Mouse (Mus musculus) forebrain, postnatal 0 days (tissue): ENCODE measurements around the gene Fgf8. TPM values are rescaled to one million over a fixed set of nuclear protein-coding genes. Genes with fewer than 3 reads are reported as not detected.
A peak's percentile ranks its signal among the peaks of the same experiment; 100 is the strongest.

Source experiments
- ATAC-seq: fragments of 200-750 bp; cut with Nextera tagmentation; 2 replicates; pipeline ENCODE4 v1.8.0; 2017; ENCODE audit warnings: mild to moderate bottlenecking, moderate library complexity
- DNase-seq: peaks from one replicate; pipeline ENCODE4 v3.0.0-alpha.2; 2015
- H3K27ac ChIP-seq: fragments of 300-500 bp; sonication (generic); 2 replicates; pipeline ENCODE4 v1.5.1; 2014; ENCODE audit warnings: low read depth, mild to moderate bottlenecking, antibody characterized with exemption, low read length, moderate library complexity, mixed read lengths
- H3K27me3 ChIP-seq: fragments of 300-500 bp; sonication (generic); 2 replicates; pipeline ENCODE4 v1.6.1; 2014; ENCODE audit warnings: mild to moderate bottlenecking, low read length, mixed read lengths; ENCODE audit not compliant: insufficient read depth
- H3K36me3 ChIP-seq: fragments of 300-500 bp; sonication (generic); 2 replicates; pipeline ENCODE4 v1.6.1; 2014; ENCODE audit warnings: mild to moderate bottlenecking, moderate library complexity; ENCODE audit not compliant: insufficient read depth
- H3K4me1 ChIP-seq: fragments of 300-500 bp; sonication (generic); 2 replicates; pipeline ENCODE4 v1.6.1; 2014; ENCODE audit warnings: antibody characterized with exemption; ENCODE audit not compliant: insufficient read depth
- H3K4me2 ChIP-seq: fragments of 300-500 bp; sonication (generic); 2 replicates; pipeline ENCODE4 v1.6.1; 2014; ENCODE audit warnings: low read depth, mild to moderate bottlenecking, moderate library complexity
- H3K4me3 ChIP-seq: fragments of 300-500 bp; sonication (generic); 2 replicates; pipeline ENCODE4 v1.5.1; 2014; ENCODE audit warnings: low read depth, low read length, mixed read lengths
- H3K9ac ChIP-seq: fragments of 300-500 bp; sonication (generic); 2 replicates; pipeline ENCODE4 v1.6.1; 2014; ENCODE audit warnings: mild to moderate bottlenecking
- H3K9me3 ChIP-seq: fragments of 300-500 bp; sonication (generic); 2 replicates; pipeline ENCODE4 v1.6.1; 2016; ENCODE audit warnings: low read length
- CTCF ChIP-seq: sonication (generic); IDR thresholded peaks from 2 replicates; pipeline ENCODE4 v1.5.1; 2016; ENCODE audit warnings: antibody characterized with exemption, control low read depth, low read depth
- whole genome bisulfite sequencing: fragments of 180-500 bp; shearing (Covaris S2); extraction: QIAGEN DNeasy Blood & Tissue Kit; methylation state at CpG from one replicate; pipeline ENCODE4 v1.1.7; 2014; 5-methylcytosine and 5-hydroxymethylcytosine counted together
- polyA plus RNA-seq: library from polyadenylated mRNA; unstranded; fragments of >200 nt; fragmentation: Nextera tagmentation; extraction: Ambion mirVana; gene quantifications from 2 replicates; pipeline ENCODE4 v1.2.1, GENCODE M21; 2015
- total RNA-seq: library from RNA; depleted of rRNA; stranded (reverse); fragments of >200 nt; gene quantifications from 2 replicates; pipeline ENCODE4 v1.2.3, GENCODE M21; 2014

Fgf8 gene
- total and polyA plus RNA-seq, 2 experiments from 2014 or later: 0.24 to 1.00 TPM

DNA sequence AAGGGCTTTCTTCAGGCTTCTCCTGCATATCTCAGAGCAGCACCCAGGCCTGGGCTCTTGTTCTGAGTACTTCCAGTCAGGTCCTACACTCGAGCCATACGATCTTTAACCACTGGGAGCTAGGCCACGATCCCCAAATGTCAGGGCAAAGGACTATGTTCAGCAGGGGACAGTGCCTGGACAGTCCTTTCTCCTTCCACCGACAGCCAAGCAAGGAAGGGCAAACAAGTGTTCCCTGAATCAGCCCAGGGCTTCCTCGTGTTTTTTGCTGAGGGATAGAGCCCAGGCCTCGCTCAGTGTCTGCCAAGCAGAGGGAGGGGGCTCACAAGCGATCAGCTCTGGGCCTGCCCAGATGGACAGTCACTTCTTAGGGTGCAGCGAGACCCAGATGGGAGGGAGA is 12.7 kb downstream of the Fgf8 start:
- peaks cover 8% of the 10 kb centered on the region; the same call in 1 of the 2 replicates for H3K27me3 ChIP-seq
- H3K4me1 ChIP-seq: no peaks in the 10 kb centered on the region
- 63% methylated on average over 8 of the region's 8 CpGs for WGBS
- DNase-seq (no peak), ATAC-seq (no peak; the same call in 1 of the 2 replicates)
- H3K9me3 ChIP-seq: no peaks in the 10 kb centered on the region
- H3K4me2 ChIP-seq: no peak overlapping the region
- H3K36me3 ChIP-seq: no peaks in the 10 kb centered on the region
- H3K4me3 ChIP-seq: no peak overlapping the region
- no peak overlapping the region for H3K27ac ChIP-seq
- H3K9ac ChIP-seq: no peak overlapping the region
- TF ChIP-seq CTCF: no peak

DNA sequence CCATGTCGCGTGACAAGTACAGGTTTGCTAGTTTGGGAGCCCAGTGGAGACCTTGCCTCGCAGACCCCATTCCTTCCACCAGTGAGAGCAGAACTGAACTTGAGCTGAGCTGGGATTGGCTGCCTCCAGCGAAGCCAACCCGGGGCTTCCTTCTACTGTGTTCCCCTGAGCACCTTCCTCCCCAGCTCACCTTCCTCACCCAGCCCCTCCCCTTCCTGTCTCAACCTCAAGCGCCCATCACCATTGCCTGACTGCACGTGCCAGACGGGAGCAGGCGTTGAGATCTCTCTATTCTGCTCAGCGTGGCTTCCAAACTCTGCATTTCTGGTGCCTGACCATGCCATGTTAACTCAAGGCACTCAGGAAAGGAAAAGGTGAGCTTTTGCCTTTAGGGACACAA is 15.5 kb downstream of the Fgf8 start:
- no peak for TF ChIP-seq CTCF
- H3K27ac ChIP-seq: no peak overlapping the region
- DNase-seq (no peak), ATAC-seq (no peak)
- H3K27me3 ChIP-seq: no peaks in the 10 kb centered on the region
- no peak overlapping the region for H3K9ac ChIP-seq
- no peaks in the 10 kb centered on the region for H3K4me1 ChIP-seq
- H3K9me3 ChIP-seq: no peaks in the 10 kb centered on the region
- no peak overlapping the region for H3K4me3 ChIP-seq
- no peak overlapping the region for H3K4me2 ChIP-seq
- WGBS: 80% methylated on average over 10 of the region's 10 CpGs
- H3K36me3 ChIP-seq: no peaks in the 10 kb centered on the region

DNA sequence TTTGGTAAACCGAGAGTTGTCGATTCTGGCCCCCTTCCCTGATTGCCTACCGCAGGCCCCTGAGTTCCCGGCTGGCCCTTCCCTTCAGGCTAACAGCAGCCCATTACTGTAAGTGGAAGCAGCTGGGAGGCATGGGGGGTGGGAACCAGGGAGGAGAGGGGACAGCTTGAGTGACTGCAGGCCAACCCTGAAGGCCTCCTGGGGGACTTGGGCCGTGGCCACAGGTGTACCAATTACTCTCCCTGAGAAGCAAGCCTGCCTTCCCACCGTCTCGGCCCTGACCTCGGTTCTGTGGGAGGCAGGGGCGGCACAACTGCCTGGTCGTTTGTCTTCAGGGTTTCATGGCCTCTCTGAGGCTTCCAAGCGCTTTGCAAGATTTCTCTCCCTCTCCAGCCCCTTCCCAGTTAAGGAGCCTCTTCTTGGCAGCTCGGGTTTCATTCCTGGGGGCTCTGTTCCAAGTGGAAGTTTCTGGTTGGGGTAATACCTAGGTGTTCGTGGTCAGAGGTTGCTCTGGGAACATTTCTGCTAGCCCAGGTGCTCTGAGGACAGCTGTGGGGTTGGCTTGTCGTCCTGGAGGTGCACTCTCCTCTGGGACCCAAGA is 16.9 kb downstream of the Fgf8 start:
- H3K9me3 ChIP-seq: no peaks in the 10 kb centered on the region
- 51% methylated on average over 14 of the region's 14 CpGs for WGBS
- TF ChIP-seq CTCF: no peak

DNA sequence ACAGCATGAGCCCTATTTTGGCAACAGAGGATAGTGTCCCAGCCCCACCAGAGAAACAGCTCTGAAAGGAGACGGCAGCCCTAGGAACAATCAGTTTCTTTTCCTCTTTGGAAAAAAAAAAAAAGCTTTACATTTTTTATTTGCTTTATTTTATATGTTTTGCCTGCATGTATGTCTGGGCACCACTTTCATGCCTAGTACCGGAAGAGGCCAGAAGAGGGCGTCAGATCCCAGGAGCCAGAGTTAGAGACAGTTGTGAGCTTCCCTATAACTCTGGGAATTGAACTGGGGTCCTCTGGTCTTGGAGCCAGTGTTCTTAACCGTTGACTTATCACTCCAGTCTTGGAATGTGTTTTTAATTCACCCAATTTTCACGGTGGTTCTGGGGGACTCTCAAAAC is 20.5 kb downstream of the Fgf8 start:
- WGBS: 76% methylated on average over 5 of the region's 5 CpGs
- Histone ChIP-seq H3K27me3 (no peaks in the 10 kb centered on the region), H3K4me2 (no peak overlapping the region), H3K4me1 (peaks cover 4% of the 10 kb centered on the region; the same call in 1 of the 2 replicates), H3K9ac (no peak overlapping the region), H3K9me3 (no peaks in the 10 kb centered on the region), H3K27ac (no peak overlapping the region), H3K36me3 (no peaks in the 10 kb centered on the region), H3K4me3 (no peak overlapping the region)
- ATAC-seq: no peak
- DNase-seq: no peak
- 0 out of 2 replicates have a peak, but pooled peaks have one; percentile 10 for TF ChIP-seq CTCF

More for the DNA sequence above, 16.9 kb downstream of the Fgf8 start:
- Histone ChIP-seq H3K4me3 (no peak overlapping the region), H3K36me3 (no peaks in the 10 kb centered on the region), H3K27ac (no peak overlapping the region), H3K4me1 (no peaks in the 10 kb centered on the region), H3K4me2 (no peak overlapping the region), H3K9ac (no peak overlapping the region), H3K27me3 (no peaks in the 10 kb centered on the region)
- no peak for DNase-seq
- ATAC-seq: no peak

DNA sequence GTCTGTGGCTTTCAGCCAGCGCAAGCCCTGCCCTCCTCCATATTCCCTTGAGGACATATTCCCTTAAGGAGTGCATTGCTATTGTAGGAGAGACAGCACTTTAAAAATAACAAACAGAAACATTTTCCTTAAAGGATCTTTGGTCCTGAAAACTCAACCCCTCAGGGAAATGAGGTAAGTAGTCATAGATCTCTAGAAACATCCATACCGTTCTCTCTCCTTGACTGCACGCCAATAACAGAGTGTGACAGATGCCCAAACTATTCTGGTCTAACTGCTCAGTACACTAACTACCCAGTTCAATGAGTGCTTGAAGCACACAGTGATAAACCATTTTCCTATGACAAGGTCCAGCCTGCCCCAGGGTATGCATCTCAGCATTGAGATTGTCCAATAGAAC is 24.4 kb downstream of the Fgf8 start:
- H3K9ac ChIP-seq: peak overlapping the region; percentile 34
- H3K4me1 ChIP-seq: peaks cover 4% of the 10 kb centered on the region; the same call in 1 of the 2 replicates
- DNase-seq: no peak
- peak overlapping the region; percentile 74 for H3K27ac ChIP-seq
- peak overlapping the region; percentile 49 for H3K4me2 ChIP-seq
- H3K27me3 ChIP-seq: no peaks in the 10 kb centered on the region
- TF ChIP-seq CTCF: no peak
- peak; percentile 23; the same call in 1 of the 2 replicates for ATAC-seq
- 50% methylated on average over 3 of the region's 3 CpGs for WGBS
- H3K4me3 ChIP-seq: peak overlapping the region; percentile 31; the same call in 1 of the 2 replicates
- H3K9me3 ChIP-seq: no peaks in the 10 kb centered on the region
- no peaks in the 10 kb centered on the region for H3K36me3 ChIP-seq

DNA sequence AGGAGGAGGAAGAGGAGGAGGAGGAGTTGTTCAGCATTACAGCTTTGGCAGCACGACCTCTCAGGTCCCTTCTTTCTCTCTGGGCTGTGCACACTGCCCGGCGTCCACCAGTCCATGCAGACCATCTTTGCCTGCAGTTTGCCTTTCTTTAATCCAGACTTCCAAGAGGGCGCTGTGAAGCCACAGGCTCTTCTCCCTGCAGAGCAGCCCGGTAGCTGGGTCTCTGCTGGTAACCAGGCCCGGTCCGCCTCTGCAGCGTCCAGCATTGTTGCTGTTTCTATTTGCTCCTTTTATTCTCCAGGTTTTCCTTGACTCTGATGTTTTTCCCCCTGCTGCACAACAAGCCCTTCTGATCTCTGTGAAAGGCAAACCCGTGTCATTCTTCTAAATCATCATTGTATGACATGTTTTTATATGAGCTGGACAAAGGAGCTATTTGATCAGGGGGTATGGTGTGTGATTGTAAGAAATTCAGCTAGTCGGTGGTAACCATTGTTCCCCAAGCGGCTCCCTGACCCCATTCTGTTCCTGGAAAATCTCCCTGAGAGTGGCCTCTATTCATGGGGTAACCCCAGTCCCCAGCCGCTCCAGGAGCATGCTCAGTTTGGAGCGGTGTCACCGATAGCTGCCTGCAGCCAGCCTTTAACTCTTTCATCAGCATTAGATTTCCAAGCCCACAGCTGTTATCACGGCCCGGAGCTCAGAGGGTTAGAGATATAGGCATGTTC is 25.1 kb downstream of the Fgf8 start:
- ATAC-seq (peak; percentile 95), DNase-seq (peak; percentile 80)
- no peaks in the 10 kb centered on the region for H3K9me3 ChIP-seq
- H3K4me3 ChIP-seq: peak overlapping the region; percentile 31
- H3K36me3 ChIP-seq: no peaks in the 10 kb centered on the region
- peak overlapping the region; percentile 34 for H3K9ac ChIP-seq
- 1% methylated on average over 16 of the region's 16 CpGs for WGBS
- peak; percentile 66 for TF ChIP-seq CTCF
- no peaks in the 10 kb centered on the region for H3K27me3 ChIP-seq
- peak overlapping the region; percentile 74 for H3K27ac ChIP-seq
- peak overlapping the region; percentile 49 for H3K4me2 ChIP-seq
- peaks cover 4% of the 10 kb centered on the region; the same call in 1 of the 2 replicates for H3K4me1 ChIP-seq

DNA sequence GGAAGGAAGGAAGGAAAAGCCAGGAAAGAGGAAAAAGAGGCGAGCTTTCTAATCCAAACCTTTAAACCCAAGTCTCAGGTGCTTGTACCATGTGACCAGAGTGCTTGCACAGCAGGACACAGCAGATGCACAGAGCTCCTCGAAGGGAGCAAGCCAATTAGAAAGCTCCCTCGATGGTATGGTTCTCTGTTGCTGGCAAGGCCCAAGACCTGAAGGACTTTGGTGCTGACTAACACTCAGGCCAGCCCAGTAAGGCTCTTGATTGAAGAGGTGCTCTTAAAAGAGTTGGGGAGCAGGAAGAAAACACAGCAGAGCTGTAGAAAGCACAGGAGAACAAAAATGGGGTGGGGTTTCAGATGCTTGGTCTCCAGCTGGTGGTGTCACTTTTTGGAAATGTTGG is 34.0 kb downstream of the Fgf8 start:
- WGBS: 68% methylated on average over 3 of the region's 3 CpGs
- H3K27ac ChIP-seq: no peak overlapping the region
- H3K4me2 ChIP-seq: no peak overlapping the region
- H3K9ac ChIP-seq: no peak overlapping the region
- H3K4me3 ChIP-seq: no peak overlapping the region
- H3K27me3 ChIP-seq: no peaks in the 10 kb centered on the region
- H3K36me3 ChIP-seq: no peaks in the 10 kb centered on the region
- ATAC-seq (no peak), DNase-seq (no peak)
- TF ChIP-seq CTCF: no peak
- no peaks in the 10 kb centered on the region for H3K4me1 ChIP-seq
- no peaks in the 10 kb centered on the region for H3K9me3 ChIP-seq
